Mouse (Mus musculus) heart, embryonic 14.5 days (tissue): Measurements from ENCODE around the gene Crygs. TPM values are rescaled to one million over a fixed set of nuclear protein-coding genes. Genes with fewer than 3 reads are reported as not detected.

Experiments used
- polyA plus RNA-seq: library from polyadenylated mRNA; unstranded; fragments of >200 nt; fragmentation: Nextera tagmentation; extraction: Ambion mirVana; gene quantifications from 2 replicates; pipeline ENCODE4 v1.2.1, GENCODE M21; 2014

The Crygs gene
- polyA plus RNA-seq, 1 experiment from 2014 or later = not detected

Other genes starting within 250 kb of the Crygs start
- gene Dgkg, start 154.4 kb downstream of the Crygs start, polyA plus RNA-seq = 0.42 and 0.47 TPM in 2 replicates
- gene Tbccd1, start 46.1 kb upstream of the Crygs start, polyA plus RNA-seq = 19.3 TPM in 2 replicates
- 86.4 and 97.4 TPM in 2 replicates for gene Dnajb11, start 46.3 kb upstream of the Crygs start, polyA plus RNA-seq
- gene Ahsg, start 79.7 kb upstream of the Crygs start, polyA plus RNA-seq = 2.0 and 4.6 TPM in 2 replicates
- not detected in 2 replicates for gene Fetub, start 106.8 kb upstream of the Crygs start, polyA plus RNA-seq
- not detected in 2 replicates for gene Hrg, start 139.5 kb upstream of the Crygs start, polyA plus RNA-seq
- not detected in 2 replicates for gene Kng2, start 217.9 kb upstream of the Crygs start, polyA plus RNA-seq
- gene Kng1, start 246.3 kb upstream of the Crygs start, polyA plus RNA-seq = 0.36 TPM in 1 of 2 replicates, not detected in the other